Mouse (Mus musculus): ENCODE measurements around the gene Col27a1. TPM values are rescaled to one million over a fixed set of nuclear protein-coding genes. Genes with fewer than 3 reads are reported as not detected.

The Col27a1 gene
- total RNA-seq, 2 experiments from 2014 or later: 0.15 to 0.29 TPM

- peak; percentile 77 for ATAC-seq (replicated peaks; ENCODE audit: poor library complexity)
Observed at GRCm38 (mm10) chr4:63307175-63308062, 93.6 kb downstream of the Col27a1 start.

DNA sequence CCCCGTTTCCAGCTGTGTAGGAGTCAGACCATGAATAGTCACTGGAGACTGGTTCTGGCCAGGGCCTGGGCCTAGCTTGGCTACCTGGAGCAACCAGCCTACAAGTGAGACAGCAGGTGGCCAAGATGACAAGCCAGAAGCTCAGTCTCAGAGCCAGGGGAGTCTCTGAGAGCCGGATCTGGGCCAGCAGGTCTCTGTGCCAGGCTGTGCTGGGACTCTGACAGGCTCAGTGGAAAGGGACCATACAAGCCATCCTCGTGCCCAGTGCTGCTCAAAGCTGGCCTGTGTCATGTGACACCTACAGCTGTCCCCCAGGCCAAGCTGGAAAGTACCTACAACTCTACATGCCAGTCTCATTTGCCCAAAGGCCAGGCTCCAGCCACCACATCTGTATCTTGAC lies 94.5 kb downstream of the Col27a1 start:
- ATAC-seq (replicated peaks; ENCODE audit: poor library complexity): no peak

DNA sequence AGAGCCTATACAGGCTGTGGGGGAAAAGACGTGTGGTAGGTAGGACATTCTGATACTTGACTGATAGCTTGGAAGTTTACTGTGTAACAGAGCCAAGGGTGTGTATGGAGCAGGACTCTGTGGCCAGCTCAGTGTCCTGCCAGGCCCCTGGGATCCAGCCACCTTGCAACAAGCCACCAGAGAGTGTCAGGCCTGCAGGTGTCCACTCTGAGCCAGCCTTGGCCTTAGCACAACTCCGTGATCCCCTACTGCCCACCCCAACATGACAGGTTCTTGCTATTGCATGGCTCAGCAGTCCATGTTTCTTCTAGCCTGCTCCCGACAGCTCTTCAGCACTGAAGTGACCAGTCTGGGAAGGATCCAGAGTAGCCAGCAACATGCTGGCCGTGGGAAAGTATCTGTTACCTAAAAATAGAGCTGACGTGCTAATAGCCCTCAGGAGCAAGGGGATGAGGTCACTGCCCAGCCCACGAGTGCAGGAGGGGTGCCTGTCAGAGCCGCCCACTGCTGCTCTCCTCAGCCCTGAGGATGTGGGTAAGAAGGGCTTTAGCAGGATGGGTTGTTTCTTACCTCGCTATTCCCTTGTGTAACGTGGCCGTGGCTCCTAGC lies 96.5 kb downstream of the Col27a1 start:
- ATAC-seq (replicated peaks; ENCODE audit: poor library complexity): no peak

DNA sequence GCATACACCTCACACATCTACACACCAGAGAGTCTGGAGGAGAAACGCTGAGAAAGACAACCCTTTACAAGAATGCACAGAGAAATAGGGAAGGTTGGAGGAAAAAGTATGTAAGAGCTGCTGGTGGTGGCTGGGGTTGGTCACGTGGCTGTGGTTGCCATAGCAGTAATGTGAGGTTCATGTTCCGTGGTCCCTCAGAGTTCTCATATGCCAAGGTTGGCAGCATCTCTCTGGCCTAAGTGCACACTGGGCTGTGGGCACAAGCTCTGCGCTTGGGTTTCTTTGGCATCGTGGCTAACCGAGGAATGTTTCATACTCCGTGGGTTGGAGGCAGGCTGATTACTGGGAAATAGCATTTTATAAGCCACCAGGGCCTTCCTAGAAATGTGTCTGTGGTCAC lies 97.6 kb downstream of the Col27a1 start:
- ATAC-seq (replicated peaks; ENCODE audit: poor library complexity): no peak

DNA sequence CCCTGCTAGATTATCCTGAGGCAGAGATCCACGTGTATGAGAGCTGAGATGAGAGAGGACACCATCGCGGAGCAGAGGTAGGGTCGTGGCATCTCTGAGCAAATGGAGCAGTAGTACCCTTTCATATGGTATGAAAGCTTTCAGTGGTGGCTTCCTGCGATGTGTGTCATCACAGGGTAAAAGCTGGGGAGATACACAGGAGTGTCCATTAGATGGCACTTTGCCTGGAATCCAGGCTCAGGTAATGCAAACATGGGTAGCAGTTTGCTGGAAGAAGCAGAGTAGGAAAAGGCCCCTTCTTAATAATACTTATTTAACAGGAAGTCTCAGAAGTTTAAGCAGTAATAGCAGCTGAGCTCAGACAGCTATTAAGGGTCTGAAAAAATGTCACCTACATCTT lies 100.3 kb downstream of the Col27a1 start:
- ATAC-seq (replicated peaks; ENCODE audit: poor library complexity): no peak

DNA sequence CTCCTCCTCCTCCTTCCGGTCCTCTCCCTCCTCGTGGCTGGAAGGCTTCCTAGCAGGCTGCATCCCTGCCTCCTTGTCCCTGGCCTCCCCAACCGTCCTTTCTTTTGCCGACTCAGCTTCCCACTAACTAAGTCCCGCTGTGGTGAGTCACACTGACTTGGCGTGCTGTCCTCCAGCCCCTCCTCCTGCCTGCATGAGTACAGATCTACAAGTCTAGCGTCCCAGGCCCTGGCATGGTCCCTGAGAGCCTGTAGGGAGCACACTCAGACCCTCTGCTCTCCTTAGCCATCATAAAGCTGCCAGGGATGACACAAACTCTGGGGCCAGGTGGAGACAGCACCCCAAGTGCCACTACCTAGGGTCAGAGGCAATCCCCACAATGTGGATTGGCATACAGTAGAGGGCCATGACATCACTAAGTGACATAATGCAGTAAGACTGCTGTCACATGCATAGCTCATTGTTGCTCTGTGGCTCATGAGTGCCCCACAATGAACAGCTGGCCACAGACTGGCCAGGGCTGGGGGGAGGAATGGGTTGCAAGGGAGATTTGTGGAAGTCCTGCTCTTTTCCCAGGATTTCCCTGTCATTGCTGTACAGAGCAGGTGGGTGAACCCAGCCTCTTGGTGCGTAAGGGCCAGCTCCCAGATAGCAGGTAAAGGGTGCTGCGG lies 102.4 kb downstream of the Col27a1 start:
- ATAC-seq (replicated peaks; ENCODE audit: poor library complexity): no peak

GRCm38 (mm10) chr4:63319566-63319965 lies 105.8 kb downstream of the Col27a1 start:
- peak; percentile 81 for ATAC-seq (replicated peaks; ENCODE audit: poor library complexity)

DNA sequence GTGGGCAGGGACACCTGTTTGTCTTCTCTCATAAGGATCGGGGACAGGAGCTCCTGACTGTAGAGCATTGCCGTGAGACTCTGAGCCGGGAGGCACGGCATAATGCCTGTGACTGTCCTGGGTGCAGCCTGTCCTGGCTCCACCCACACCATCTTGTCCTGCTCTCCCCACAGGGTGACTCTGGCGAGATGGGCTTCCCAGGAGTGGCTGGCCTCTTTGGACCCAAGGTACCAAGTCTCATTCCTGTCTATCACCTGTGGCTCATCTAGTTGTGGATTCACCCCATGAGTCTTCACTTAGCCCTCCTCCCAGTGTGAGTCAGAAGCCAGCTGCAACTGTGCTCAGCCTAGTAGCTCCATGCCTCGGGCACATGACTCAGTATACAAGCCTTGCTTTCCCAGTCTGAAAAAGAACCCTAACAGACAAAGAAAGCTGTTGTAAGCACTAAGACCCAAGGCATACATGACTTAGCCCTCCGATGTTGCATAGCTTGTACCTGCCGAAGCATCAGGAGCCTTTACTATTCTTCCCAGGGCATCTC lies 109.5 kb downstream of the Col27a1 start:
- ATAC-seq (replicated peaks; ENCODE audit: poor library complexity): no peak

DNA sequence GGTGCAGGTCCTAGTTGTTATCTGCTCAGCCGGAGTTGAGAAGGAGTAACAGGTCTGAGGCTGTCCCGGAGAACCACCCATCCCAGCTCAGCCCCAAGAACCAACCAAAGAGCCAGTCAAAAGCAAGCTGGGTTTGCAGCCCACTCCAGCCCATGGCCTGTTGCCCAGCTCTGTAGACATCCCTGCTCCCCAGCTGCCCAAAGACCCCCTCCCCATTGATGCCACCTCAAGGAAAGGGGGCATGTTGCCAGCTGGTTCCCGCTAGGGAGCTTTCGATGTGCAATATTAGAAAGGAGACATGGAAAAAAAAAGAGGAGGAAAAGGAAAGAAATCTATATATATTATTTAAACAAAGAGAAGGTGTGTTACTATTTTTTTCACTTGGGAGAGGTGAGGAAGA lies 119.6 kb downstream of the Col27a1 start:
- no peak for ATAC-seq (replicated peaks; ENCODE audit: poor library complexity)

- ATAC-seq (replicated peaks; ENCODE audit: poor library complexity): no peak
Observed at GRCm38 (mm10) chr4:63338414-63339076, 124.7 kb downstream of the Col27a1 start.

GRCm38 (mm10) chr4:63342491-63342890 lies 128.7 kb downstream of the Col27a1 start:
- ATAC-seq (replicated peaks; ENCODE audit: poor library complexity): 0 out of 2 replicates have a peak, but pooled peaks have one; percentile 14

DNA sequence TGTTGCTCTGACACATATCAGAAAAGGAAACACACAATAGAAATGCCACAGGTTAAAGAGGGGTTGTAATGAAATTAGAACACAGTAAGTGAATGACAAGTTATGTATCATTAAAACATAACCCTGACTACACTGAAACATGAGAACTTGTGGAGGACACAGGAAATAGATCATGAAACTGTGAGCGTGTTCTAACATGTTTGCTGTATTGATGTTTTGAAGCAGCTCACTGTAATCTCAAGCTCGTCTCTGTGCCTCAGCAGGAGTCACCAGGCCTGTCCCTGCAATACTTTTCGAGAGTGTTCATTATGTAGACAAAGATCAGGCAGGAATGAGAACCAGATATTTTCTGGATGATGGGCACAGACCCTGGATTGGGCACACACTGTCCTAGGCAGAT lies 129.8 kb downstream of the Col27a1 start:
- ATAC-seq (replicated peaks; ENCODE audit: poor library complexity): no peak

GRCm38 (mm10) chr4:63344295-63344694 lies 130.5 kb downstream of the Col27a1 start, which contains the start of gene Orm1:
TSS of gene Orm1 (plus strand) at chr4:63344560.
- ATAC-seq (replicated peaks; ENCODE audit: poor library complexity): peak; percentile 86

DNA sequence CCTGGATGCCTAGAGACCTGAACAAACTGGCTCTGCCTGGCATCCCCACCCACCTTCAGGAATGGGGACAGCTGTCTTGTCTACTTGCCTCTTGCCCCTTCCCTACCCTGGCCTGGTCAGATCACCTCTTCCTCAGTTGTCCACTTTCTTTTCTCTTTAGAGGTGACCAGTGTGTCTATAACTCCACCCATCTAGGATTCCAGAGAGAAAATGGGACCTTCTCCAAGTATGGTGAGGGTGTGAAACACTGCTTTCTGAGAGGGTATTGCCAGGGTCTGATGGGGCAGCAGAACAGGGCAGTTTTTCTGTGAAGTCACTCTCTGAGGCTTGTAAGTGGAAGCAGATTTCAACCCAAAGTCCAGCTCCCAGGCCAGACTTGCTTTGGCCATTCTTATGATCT lies 131.5 kb downstream of the Col27a1 start:
- no peak for ATAC-seq (replicated peaks; ENCODE audit: poor library complexity)

- ATAC-seq (replicated peaks; ENCODE audit: poor library complexity): no peak
Observed at GRCm38 (mm10) chr4:63346659-63347058, 132.9 kb downstream of the Col27a1 start.

GRCm38 (mm10) chr4:63348524-63348923 lies 134.7 kb downstream of the Col27a1 start:
- ATAC-seq (replicated peaks; ENCODE audit: poor library complexity): no peak

- ATAC-seq (replicated peaks; ENCODE audit: poor library complexity): peak; percentile 63
Observed at GRCm38 (mm10) chr4:63355877-63356665, 142.3 kb downstream of the Col27a1 start, which contains the start of gene Orm3. TSS of gene Orm3 (plus strand) at chr4:63356162.

- peak; percentile 52 for ATAC-seq (replicated peaks; ENCODE audit: poor library complexity)
Observed at GRCm38 (mm10) chr4:63356981-63357570, 143.3 kb downstream of the Col27a1 start.

GRCm38 (mm10) chr4:63359861-63360260 lies 146.1 kb downstream of the Col27a1 start:
- ATAC-seq (replicated peaks; ENCODE audit: poor library complexity): no peak

Data from megakaryocyte progenitor cell, adult 5-6 weeks (primary cell).